Mouse (Mus musculus): ENCODE results near the gene Adgrg3. TPM values are rescaled to one million over a fixed set of nuclear protein-coding genes. Genes with fewer than 3 reads are reported as not detected.
A peak's percentile ranks its signal among the peaks of the same experiment; 100 is the strongest.

Gene Adgrg3
- total RNA-seq, 2 experiments from 2014 or later, result 2.0 to 3.4 TPM

DNA sequence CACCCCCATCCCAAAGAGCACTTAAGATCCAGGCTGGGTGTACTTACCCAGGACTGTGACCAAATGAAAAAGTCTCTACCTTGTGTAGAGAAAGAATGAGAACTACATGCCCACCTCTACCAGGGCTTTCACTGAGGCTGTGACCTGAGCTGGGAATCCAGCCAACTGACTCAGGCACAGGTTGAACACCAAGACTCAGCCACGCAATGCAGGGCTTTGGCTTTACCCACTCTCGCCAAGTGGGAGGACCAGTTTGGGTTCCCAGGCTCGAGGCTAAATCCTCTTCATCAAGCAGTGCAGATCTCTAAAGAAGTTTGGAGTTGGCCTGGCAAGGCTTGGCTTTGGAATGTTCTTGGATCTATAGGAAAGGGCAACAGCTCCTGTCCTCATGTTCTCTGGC lies 58.0 kb downstream of the Adgrg3 start:
- intact Hi-C loops (cut with DNase I), result loop anchor here (5.0 kb wide), 2 partner anchors 48 to 133 kb away; no protein-coding TSS in a partner anchor
- no peak for DNase-seq

DNA sequence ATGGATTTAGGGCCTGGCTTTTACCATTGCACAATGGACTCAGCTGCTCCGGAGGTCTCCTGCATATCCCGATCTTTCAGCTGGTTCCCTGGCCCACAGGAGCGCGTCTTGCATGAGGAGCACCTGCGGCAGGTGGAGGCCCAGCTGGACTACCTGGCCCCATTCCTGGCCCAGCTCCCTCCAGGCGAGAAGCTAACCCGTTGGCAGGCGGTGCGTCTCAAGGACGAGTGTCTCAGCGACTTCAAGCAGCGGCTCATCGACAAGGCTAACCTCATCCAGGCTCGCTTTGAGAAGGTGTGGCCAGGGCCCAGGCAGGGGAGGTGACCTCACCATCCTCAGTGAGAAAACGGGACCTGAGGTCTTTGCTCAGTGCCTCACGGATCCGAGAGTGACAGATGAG lies 58.7 kb downstream of the Adgrg3 start:
- intact Hi-C loops (cut with DNase I), result loop anchor here (5.0 kb wide), 2 partner anchors 49 to 134 kb away; no protein-coding TSS in a partner anchor
- no peak for DNase-seq

DNA sequence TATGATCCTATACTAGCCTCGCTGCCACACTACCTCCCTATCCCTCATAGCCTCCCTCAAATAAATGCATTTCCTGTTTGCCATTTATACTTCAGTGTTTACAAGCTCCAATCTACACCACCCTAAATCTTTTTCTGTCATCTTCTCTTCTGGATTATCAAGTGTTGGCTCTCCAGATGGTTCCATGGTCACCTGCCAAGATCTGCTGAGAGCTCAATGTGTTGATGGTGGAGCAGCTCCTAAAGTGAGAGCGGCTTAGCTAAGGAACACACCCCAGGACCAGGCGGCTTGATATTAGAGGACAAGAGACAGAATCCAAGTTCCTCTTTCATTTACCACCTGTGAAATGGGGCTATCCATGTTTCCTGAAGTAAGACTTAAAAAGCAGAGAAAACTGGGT lies 60.6 kb downstream of the Adgrg3 start:
- intact Hi-C loops (cut with DNase I), result loop anchor here (5.0 kb wide), 2 partner anchors 51 to 136 kb away; no protein-coding TSS in a partner anchor

DNA sequence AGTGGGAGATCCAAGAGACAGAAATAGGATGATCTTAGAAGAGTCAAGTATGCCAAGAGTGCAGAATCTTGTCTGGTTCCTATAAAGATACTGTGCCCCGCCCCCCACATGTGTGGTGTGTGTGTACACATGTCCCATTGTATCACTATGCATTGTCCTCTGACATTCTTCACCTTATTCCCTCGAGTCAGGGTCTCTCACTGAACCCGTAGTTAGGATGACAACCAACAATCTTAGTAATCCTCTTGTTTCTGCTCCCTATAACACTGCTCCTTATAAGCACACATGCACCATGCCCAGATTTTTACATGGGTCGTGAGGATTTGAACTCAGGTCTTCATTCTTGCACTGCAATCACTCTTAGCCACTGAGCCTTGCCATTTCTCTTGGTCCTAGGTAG lies 61.8 kb downstream of the Adgrg3 start:
- intact Hi-C loops (cut with DNase I), result loop anchor here (5.0 kb wide), 2 partner anchors 52 to 137 kb away; no protein-coding TSS in a partner anchor
- DNase-seq, result no peak

More for the DNA sequence above, 60.6 kb downstream of the Adgrg3 start:
- no peak for DNase-seq

DNA sequence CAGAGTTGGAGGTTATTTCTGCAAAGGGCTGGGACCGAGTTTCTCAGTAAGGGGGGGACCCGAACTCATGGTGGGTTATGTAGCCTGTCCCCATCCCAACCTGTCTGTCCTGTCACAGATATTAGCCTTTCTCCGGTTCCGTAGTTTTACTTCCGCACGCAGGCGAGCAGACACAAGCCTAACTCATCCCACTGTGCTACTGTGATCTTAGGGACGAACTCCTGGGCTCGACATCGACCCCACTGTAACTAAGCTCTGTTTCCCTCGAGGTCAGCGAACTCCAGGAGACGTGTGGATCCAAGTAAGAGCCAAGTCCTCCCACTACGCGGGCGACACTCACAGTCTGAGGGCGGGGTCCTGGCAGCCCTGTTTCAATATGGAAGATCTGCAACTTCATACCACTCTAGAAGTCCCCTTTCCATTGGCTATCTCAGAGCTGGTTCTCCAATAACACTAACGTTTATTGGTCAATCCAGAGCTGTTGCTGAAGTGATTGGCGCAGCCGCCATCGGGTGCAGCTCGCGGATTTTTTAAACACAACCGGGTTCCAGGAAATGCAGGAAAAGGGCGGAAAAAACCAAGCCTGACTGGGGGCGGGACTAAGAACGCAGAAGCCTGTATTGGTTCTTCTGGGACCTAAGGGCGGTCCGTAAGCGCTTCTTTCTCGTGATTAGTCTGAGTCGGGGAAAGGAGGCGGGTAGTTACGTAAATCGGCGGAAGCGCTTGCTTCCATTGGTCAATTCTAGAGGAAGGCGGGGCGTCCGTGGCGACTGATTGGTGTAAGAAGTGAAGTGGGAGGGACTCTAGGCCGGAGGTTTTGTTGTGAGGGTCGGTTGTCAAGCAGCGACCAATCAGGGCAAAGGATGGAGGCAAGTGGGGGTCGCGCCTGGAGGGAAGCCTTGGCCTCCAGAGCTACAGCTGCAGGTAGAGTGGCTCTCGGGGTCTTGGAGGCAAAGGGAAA lies 63.2 kb downstream of the Adgrg3 start, which contains the start of gene Katnb1:
Gene Katnb1 (plus strand): TSS at position 806 of the 961 bp plus-strand sequence.
- intact Hi-C loops (cut with DNase I), result loop anchor here (5.0 kb wide), 1 partner anchor 128 kb away; no protein-coding TSS in a partner anchor
- DNase-seq, result peak; percentile 98 to 99

DNA sequence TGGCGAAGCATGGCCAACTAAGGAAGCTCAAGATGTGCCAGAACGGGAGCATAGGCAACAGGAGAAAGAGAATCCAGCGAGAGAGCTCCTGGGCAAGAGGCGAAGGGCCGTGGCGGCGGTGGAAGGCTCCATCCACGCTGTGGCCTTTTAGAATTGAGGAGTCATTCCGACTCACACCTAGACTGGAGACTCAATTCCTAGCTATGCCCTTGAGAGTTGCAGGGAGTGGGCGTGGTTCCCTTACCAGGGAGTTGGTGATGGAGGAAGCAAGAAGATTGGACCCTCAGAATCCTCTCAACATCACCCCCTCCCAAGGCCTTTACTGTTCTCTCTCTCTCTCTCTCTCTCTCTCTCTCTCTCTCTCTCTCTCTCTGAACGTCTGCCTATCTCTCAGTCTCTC lies 64.2 kb downstream of the Adgrg3 start:
- DNase-seq, result no peak
- intact Hi-C loops (cut with DNase I), result loop anchor here (5.0 kb wide), 1 partner anchor 129 kb away; no protein-coding TSS in a partner anchor

DNA sequence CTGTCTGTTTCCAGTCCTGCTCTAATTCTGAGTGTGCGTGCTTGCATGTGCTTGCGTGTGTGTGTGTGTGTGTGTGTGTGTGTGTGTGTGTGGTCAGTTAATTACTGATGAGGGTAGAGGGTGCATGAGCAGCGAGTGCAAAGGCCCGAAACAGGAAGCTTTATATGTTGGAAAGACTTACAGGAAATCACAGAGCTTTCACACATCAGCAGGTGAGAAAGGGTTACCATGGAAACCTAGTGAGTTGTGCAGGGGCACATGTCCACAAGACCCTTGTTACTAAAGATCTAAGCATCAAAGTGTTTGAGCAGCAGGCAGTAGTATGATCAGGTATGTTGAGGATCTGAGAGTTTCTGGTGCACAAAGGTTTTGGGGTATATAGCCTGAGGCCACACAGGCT lies 66.8 kb downstream of the Adgrg3 start:
- intact Hi-C loops (cut with DNase I), result loop anchor here (5.0 kb wide), 1 partner anchor 132 kb away; no protein-coding TSS in a partner anchor
- no peak for DNase-seq

DNA sequence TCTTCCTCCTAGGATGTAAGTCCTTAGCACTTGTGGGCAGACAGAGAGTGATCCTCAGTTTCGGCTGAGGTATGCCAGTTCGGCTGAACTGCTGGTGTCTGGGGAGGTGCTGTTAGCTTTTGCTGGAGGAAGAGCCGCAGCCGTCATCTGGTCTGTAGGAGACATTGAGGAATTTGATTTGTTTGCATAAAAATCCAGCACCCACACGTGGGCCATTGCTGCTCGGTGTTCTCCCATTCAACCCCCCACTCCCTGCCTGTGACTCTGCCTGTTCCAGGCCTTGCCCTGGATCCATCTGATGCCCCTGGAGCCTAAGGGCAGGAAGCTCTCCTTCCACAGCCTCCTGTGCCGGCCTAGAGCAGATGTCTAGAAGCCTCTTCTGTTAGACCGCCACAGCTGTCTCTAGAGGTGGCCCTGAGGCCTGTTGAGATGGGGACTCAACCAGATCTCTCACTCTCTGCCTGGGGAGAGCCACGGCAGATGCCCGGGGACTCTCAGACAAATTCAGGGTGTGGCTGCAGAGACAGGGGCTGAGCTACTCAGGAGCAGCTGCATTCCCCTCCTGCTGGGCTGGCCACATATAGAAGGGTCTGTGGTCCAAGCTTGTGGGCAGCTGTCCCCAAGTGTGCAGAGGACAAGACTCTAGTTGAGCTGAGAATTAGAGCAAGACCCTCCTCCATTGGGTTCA lies 67.4 kb downstream of the Adgrg3 start:
- intact Hi-C loops (cut with DNase I), result loop anchor here (5.0 kb wide), 1 partner anchor 133 kb away; no protein-coding TSS in a partner anchor
- DNase-seq, result no peak

DNA sequence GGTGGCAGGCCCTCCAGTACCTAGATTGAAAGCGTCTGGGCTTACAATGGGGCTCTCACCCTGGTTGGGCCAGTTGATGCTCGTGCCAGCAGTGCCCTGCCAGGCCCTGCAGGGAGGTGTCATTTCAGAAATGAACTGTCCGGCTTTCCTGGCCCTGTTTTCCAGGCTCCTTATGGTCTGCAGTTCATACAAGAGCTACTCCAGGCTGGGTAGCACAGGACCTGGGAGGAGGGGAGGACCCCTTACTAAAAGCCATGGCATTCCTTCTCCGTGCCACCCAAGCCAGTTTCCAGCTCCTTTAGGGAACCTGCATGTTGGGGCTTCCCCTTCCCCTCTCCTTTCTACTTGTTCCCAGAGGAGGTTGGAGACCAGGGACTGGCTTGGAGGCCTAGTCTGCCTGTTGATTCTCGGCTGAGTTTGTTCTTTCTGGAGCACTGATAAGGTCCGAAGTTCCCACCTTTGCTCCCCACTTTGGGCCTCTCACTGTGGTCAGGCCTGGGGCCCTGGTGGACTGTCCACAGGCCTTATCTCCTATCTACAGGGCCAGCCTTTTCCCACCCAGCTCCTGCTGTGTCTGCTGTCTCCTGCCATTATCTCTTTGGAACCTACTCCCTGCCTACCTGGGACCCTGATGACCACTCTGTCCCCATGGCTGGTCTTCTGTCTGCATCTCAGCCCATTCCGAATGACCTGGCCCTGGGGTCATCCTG lies 68.1 kb downstream of the Adgrg3 start:
- DNase-seq, result no peak
- intact Hi-C loops (cut with DNase I), result no loop called here

DNA sequence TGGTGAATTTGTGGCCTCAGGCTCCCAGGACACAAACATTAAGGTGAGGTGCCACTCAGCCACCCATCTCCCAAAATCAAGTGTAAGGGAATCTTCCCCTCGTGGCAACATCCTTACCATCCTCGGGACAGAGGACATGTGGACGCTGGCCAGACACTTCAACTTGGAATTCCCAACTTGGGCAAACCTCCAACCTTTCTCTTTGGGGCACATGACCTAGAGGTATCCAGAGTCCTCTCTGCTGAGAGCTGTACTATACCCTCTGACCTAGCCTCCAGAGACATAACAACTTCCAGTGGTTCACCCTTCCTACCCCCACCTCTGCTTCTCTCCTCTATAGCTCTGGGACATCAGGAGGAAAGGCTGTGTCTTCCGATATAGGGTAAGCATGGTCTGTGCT lies 76.1 kb downstream of the Adgrg3 start:
- intact Hi-C loops (cut with DNase I), result no loop called here
- peak; percentile 29 to 31 for DNase-seq

Other genes starting within 250 kb of the Adgrg3 start
- gene Cx3cl1, start 245.7 kb upstream of the Adgrg3 start, total RNA-seq (2021), result 1 to 10 TPM; 3.4 to 3.9 TPM
- gene Ccl17, start 207.2 kb upstream of the Adgrg3 start, total RNA-seq (2021), result not detected
- gene Coq9, start 179.4 kb upstream of the Adgrg3 start, total RNA-seq (2021), result 100 to 1,000 TPM; 332 to 338 TPM
- 10 to 100 TPM; 74.8 to 87.7 TPM for gene Ciapin1, start 179.3 kb upstream of the Adgrg3 start, total RNA-seq (2021)
- 10 to 100 TPM; 61.5 to 63.6 TPM for gene Polr2c, start 160.2 kb upstream of the Adgrg3 start, total RNA-seq (2021)
- 10 to 100 TPM; 34.2 to 44.2 TPM for gene Dok4, start 141.4 kb upstream of the Adgrg3 start, total RNA-seq (2021)
- gene Ccdc102a, start 99.6 kb upstream of the Adgrg3 start, total RNA-seq (2021), result 10 to 100 TPM; 15.3 to 16.0 TPM
- gene Adgrg5, start 94.0 kb upstream of the Adgrg3 start, total RNA-seq (2021), result under 1 TPM; 0.31 to 0.42 TPM
- gene Adgrg1, start 42.9 kb upstream of the Adgrg3 start, total RNA-seq (2021), result 10 to 100 TPM; 36.6 to 61.8 TPM
- not detected for gene Drc7, start 37.4 kb downstream of the Adgrg3 start, total RNA-seq (2021)
- 1 to 10 TPM; 9.3 TPM for gene Katnb1, start 63.5 kb downstream of the Adgrg3 start, total RNA-seq (2021)
- gene Kifc3, start 185.1 kb downstream of the Adgrg3 start, total RNA-seq (2021), result 10 to 100 TPM; 64.8 to 73.9 TPM

All from heart, postnatal 10 days (tissue).